Mouse (Mus musculus) ovary, postnatal 10 days (tissue): ENCODE results near the gene Sptlc2.
A peak's percentile ranks its signal among the peaks of the same experiment; 100 is the strongest.
"Not testable (repeated sequence)": the region's sequence is repeated elsewhere in the genome, so short reads cannot be mapped to it uniquely, and the experiment has no call there.

Experiments
- DNase-seq: peaks from one replicate; pipeline ENCODE4 v3.0.0; 2022; ENCODE audit warnings: low spot score

The Sptlc2 gene

DNA sequence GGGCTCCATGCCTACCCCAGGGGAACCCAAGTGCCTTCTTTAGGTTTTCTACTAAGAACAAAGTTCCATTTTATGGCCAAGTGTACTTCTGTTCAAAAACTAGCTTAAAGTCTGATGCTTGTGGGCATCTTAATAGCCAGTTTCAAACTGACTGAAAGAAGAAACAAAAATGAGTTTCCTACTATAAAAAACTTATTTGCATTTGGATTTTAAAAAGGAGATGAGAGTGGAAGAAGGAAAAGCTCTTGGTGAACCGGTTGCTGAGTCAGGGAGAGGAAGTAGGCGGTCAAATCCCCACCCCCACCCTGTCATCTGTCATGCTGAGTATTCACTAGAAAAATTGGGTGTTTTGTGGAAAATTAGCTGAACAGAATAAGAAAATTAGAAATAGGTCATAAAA, 57.9 kb downstream of the Sptlc2 start:
- no peak for DNase-seq

DNA sequence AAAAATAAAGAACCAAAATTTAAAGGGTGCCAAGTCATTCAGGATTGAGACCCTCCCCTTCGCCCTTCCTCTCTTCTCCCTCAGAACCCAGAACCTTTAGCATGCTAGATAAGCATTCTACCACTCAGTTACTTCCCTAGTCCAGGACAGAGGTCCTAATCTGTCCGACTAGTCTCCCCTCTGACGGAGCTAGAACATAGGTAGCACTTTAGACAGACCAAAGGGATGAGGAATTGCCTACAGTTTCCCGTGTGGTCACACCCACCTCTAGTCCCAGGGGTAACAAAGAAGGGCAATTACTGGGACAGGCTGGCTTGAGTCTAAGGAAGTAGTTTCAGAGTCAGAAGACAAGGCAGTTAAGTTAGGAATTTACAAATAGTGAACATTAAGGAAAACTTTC, 60.1 kb downstream of the Sptlc2 start:
- no peak for DNase-seq

- no peak for DNase-seq
Measured at GRCm38 (mm10) chr12:87327610-87328009, 60.5 kb downstream of the Sptlc2 start.

- DNase-seq: no peak
Measured at GRCm38 (mm10) chr12:87325452-87325851, 62.7 kb downstream of the Sptlc2 start.

DNA sequence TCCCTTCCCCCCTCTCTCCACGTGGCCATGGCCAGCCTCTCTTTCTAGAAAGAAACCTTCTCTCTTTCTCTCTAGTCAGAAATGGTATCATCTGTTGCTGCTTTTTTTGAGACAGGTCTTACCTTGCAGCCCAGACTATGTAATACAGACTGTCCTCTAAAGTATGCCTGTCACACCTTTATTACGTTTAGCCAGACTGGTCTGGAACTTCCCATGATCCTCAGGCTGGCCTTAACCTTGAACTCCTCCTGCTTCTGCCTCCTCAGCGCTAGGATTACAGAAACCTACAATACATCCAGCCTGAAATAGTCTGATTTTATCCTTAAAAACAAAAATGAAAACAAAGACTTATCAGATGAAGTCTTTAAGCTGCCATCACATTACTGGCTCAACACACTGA, 68.9 kb downstream of the Sptlc2 start:
- DNase-seq: no peak

GRCm38 (mm10) chr12:87317951-87318350, 70.2 kb downstream of the Sptlc2 start:
- DNase-seq: no peak

DNA sequence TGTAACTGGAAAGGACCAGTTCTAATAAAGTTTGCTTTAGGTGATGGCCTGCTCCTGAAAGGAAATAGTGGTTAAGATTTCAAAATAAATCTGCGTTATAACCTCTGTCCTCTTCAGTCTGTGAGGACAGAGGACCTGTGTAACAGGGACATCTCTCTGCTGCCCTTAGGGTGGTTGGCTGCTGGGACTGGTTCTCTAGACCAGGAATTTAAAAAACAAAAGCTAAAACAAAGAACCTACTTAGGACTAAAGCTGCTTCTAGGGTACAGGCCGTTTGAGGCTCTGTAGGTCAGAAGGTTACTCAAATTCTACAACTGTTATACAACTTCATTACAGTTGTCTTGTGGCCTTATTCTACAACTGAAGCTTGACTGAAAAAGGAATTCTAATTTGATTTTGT, 75.1 kb downstream of the Sptlc2 start:
- DNase-seq: no peak

GRCm38 (mm10) chr12:87306584-87306844, 81.6 kb downstream of the Sptlc2 start:
- DNase-seq: not testable (repeated sequence)

DNA sequence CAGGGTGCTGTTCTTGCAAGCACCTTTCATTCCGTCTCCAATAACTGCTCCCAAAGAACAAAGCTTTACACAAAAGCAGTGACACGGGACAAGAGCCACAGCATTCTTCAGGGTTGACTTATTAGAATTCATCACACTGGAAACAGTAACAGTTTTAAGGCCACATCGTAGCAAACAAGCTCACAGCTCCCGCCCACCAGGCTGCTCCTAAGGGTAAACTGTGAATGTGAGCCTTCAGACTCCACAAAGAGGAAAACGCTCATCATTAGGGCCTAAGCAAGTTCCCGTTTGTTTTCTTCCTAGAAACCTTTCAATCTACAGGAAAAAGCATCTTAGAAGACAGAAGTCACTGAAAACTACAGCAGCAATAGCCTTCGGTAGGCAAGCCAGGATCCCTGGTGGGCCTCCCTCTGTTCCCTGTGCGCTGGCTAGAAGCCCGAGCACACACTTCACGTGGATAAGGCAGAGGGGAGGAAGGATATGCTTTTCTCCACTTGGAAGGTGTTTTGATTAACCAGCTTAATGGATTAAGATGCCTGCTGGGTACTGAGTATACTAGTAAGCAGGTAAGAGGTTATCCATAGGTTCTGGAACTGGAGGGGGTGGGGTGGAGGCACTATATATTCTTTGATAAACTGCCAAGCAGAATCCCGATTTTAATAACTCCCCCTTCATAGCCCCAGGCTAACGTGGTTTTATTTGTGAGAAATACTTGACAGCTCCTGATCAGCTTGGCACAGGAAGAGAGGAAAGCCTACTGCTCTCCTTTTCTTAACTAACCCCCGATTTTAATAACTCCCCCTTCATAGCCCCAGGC, 82.2 kb downstream of the Sptlc2 start:
- DNase-seq: no peak

DNA sequence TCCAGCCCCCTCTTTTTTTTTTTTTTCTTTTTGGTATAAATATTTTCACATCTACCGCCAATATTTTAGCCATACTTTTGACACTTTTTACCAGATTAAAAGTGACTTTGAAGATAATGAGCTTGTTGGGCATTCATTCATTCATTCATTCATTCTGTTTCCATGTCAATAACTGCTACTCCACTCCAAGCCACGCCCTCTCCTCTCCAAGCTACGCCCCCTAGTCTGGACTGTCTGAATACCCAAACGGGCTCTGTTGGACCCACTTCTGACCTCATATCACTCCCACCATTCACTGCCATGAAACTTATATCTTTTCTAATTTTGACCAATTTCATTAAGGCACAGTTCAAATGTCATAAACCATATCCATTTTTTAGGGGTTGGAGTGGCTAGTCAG, 87.0 kb downstream of the Sptlc2 start:
- no peak for DNase-seq

GRCm38 (mm10) chr12:87300441-87300690, 87.8 kb downstream of the Sptlc2 start:
- no peak for DNase-seq

DNA sequence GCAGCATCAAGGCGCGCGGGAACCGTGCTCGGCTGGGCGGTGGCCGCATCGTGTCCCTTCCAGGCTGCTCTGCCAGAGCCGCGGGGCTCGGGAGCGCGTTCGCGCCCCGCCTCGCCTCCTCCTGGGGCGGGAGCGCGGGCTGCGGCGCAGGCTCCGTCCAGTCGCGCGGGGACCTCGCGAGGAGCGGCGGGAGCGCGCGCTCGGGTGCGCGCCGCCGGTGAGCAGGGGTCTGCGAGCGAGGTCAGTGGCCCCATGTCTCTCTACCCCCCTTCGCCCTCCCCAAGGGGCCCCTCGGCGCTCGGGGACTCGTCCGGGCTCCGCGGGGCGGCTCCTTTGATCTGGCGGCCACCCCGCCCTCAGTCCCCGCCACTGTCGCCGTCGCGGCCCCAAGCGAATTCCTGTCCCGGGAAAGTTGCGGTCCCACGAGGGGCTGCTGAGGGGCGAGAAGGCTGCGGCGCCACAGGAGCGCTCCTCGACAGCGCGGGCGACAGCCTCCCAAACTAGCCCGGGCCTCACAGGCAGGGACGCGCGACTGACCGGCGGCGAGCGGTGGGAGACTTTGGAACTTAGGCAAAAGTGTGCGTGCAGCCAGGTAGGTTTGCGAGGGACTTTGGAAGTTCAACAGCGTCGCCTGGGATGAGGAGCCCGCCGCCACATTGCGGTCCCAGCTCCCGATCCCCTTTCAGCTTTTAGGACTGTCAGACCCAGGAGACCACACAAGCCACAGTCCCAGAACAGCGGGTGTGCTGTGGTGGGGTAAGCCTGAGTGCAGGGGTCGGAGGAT, 88.3 kb downstream of the Sptlc2 start, which contains the start of gene Ism2:
TSS of gene Ism2 (minus strand) at position 49 of the 784 bp plus-strand sequence.
- peak; percentile 16 for DNase-seq

GRCm38 (mm10) chr12:87299037-87299656, 89.0 kb downstream of the Sptlc2 start:
- DNase-seq: no peak

GRCm38 (mm10) chr12:87293934-87294333, 94.2 kb downstream of the Sptlc2 start:
- DNase-seq: no peak

GRCm38 (mm10) chr12:87289100-87289499, 99.1 kb downstream of the Sptlc2 start:
- DNase-seq: no peak

GRCm38 (mm10) chr12:87284726-87285125, 103.4 kb downstream of the Sptlc2 start:
- no peak for DNase-seq

- DNase-seq: no peak
Measured at GRCm38 (mm10) chr12:87284268-87284667, 103.9 kb downstream of the Sptlc2 start.

- DNase-seq: no peak
Measured at GRCm38 (mm10) chr12:87283706-87284105, 104.4 kb downstream of the Sptlc2 start.

GRCm38 (mm10) chr12:87282743-87283142, 105.4 kb downstream of the Sptlc2 start:
- no peak for DNase-seq

DNA sequence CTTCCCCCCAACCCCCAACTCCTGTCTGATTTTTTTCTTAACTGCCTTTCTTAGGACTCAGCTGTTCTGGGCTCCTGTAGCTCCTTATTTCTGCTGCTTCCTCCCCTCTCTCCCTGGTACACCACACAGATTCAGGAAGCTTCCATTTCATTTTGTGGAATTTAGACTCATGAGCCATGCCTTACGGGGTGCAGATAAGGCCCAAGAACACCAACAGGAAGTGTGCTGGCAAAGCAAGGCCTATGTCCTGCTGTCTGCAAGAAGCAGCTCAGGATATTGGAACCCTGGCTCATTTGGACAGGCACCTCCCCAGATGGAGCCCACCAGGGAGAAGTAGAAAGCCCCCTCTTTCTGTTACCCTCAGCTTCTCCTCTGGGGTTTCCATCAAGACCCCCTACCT, 106.4 kb downstream of the Sptlc2 start:
- DNase-seq: no peak

DNA sequence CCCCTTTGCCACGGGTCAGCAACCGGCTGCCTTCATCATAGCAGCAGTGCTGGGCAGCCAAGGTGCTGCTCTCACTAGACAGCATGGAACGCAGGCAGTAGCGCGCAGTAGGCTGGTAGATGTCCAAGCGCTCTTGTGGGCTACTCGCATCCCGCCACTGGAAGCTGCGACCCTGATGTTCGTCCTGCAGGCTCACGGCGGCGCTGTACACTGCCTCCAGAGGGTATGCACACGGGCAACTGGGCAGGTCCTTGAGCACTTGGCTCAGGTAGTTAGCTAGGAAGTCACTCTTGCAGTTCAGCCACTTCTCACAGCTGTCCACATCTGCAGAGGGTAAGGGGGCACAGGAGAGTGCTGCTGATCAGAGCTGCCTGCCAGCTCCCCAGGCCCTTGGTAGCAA, 108.3 kb downstream of the Sptlc2 start:
- no peak for DNase-seq

- no peak for DNase-seq
Measured at GRCm38 (mm10) chr12:87279350-87279749, 108.8 kb downstream of the Sptlc2 start.

- DNase-seq: no peak
Measured at GRCm38 (mm10) chr12:87278118-87278730, 109.9 kb downstream of the Sptlc2 start.
